Mouse (Mus musculus) cerebellum, adult (tissue): ENCODE data around the gene Papolb.

Source experiments
- ATAC-seq: cut with Nextera tagmentation; 2 replicates; pipeline ENCODE4 v1.9.2; 2017; ENCODE audit warnings: mild to moderate bottlenecking, moderate library complexity, mixed read lengths; ENCODE audit not compliant: insufficient number of reproducible peaks, low FRiP score, low TSS enrichment

Gene Papolb

GRCm38 (mm10) chr5:142521195-142521866 is 8.5 kb downstream of the Papolb start:
- ATAC-seq, result no peak

GRCm38 (mm10) chr5:142520360-142520759 is 9.5 kb downstream of the Papolb start:
- ATAC-seq, result no peak

- ATAC-seq, result no peak
Measured at GRCm38 (mm10) chr5:142518973-142519372, 10.9 kb downstream of the Papolb start.

- ATAC-seq, result no peak
Measured at GRCm38 (mm10) chr5:142512112-142512511, 17.8 kb downstream of the Papolb start.

GRCm38 (mm10) chr5:142510061-142510414 is 19.8 kb downstream of the Papolb start:
- no peak for ATAC-seq

- ATAC-seq, result peak; percentile 74; the same call in 1 of the 2 replicates
Measured at GRCm38 (mm10) chr5:142509141-142510060, 20.5 kb downstream of the Papolb start.

GRCm38 (mm10) chr5:142505695-142506423 is 24.0 kb downstream of the Papolb start:
- ATAC-seq, result no peak

GRCm38 (mm10) chr5:142504175-142504574 is 25.7 kb downstream of the Papolb start:
- no peak for ATAC-seq

- peak; percentile 83 for ATAC-seq
Measured at GRCm38 (mm10) chr5:142502414-142502813, 27.5 kb downstream of the Papolb start.

- no peak for ATAC-seq
Measured at GRCm38 (mm10) chr5:142500918-142501317, 29.0 kb downstream of the Papolb start.

GRCm38 (mm10) chr5:142498964-142499363 is 30.9 kb downstream of the Papolb start:
- ATAC-seq, result no peak

GRCm38 (mm10) chr5:142495321-142496096 is 34.4 kb downstream of the Papolb start:
- ATAC-seq, result peak; percentile 68; the same call in 1 of the 2 replicates

- no peak for ATAC-seq
Measured at GRCm38 (mm10) chr5:142493307-142493706, 36.6 kb downstream of the Papolb start.

GRCm38 (mm10) chr5:142489955-142490707 is 39.7 kb downstream of the Papolb start:
- no peak for ATAC-seq

GRCm38 (mm10) chr5:142486654-142487053 is 43.2 kb downstream of the Papolb start:
- ATAC-seq, result no peak

GRCm38 (mm10) chr5:142483581-142483980 is 46.3 kb downstream of the Papolb start:
- ATAC-seq, result no peak

GRCm38 (mm10) chr5:142482512-142482911 is 47.4 kb downstream of the Papolb start:
- no peak for ATAC-seq

GRCm38 (mm10) chr5:142478829-142479435 is 50.9 kb downstream of the Papolb start:
- peak; percentile 10; the same call in 1 of the 2 replicates for ATAC-seq
